Mouse (Mus musculus) testis, adult 2 months (tissue): ENCODE measurements around the gene Gpx7. TPM values are rescaled to one million over a fixed set of nuclear protein-coding genes. Genes with fewer than 3 reads are reported as not detected.
"Not testable (repeated sequence)": the region's sequence is repeated elsewhere in the genome, so short reads cannot be mapped to it uniquely, and the experiment has no call there.

Experiments
- H3K27ac ChIP-seq: fragments of 200-500 bp; 2 replicates; pipeline ENCODE4 v1.5.1; 2012; ENCODE audit warnings: low read depth, low read length; ENCODE audit not compliant: control insufficient read depth, insufficient read depth
- H3K27me3 ChIP-seq: fragments of 200-500 bp; 2 replicates; pipeline ENCODE4 v1.6.1; 2012; ENCODE audit warnings: mild to moderate bottlenecking, low read length, moderate library complexity; ENCODE audit not compliant: control insufficient read depth, insufficient read depth
- H3K36me3 ChIP-seq: fragments of 200-500 bp; 2 replicates; pipeline ENCODE4 v1.6.1; 2012; ENCODE audit warnings: mild to moderate bottlenecking, low read length; ENCODE audit not compliant: control insufficient read depth, insufficient read depth
- H3K4me1 ChIP-seq: fragments of 200-500 bp; 2 replicates; pipeline ENCODE4 v1.6.1; 2012; ENCODE audit warnings: low read length; ENCODE audit not compliant: control insufficient read depth, insufficient read depth
- H3K4me3 ChIP-seq: fragments of 200-500 bp; 2 replicates; pipeline ENCODE4 v1.5.1; 2012; ENCODE audit warnings: low read depth, mild to moderate bottlenecking, low read length, moderate library complexity, mixed read lengths; ENCODE audit not compliant: control insufficient read depth
- CTCF ChIP-seq: fragments of 200-500 bp; IDR thresholded peaks from 2 replicates; pipeline ENCODE4 v1.5.1; 2012; ENCODE audit warnings: low read depth, mild to moderate bottlenecking, inconsistent platforms, low read length, moderate library complexity; ENCODE audit not compliant: control insufficient read depth, insufficient read depth, insufficient replicate concordance
- POLR2A ChIP-seq: fragments of 200-500 bp; IDR thresholded peaks from 2 replicates; pipeline ENCODE4 v1.6.1; 2012; ENCODE audit warnings: low read depth, mild to moderate bottlenecking, inconsistent platforms, low read length, moderate library complexity; ENCODE audit not compliant: control insufficient read depth
- polyA plus RNA-seq: library from polyadenylated mRNA; depleted of rRNA; stranded (reverse); fragments of >200 nt; gene quantifications from 2 replicates; pipeline ENCODE4 v1.2.3, GENCODE M21; 2012; rRNA removed

The Gpx7 gene
- polyA plus RNA-seq, 1 experiment = 1.1 TPM

GRCm38 (mm10) chr4:108360136-108361055, 46.4 kb downstream of the Gpx7 start:
- Histone ChIP-seq H3K27me3 (no peaks in the 10 kb centered on the region), H3K4me1 (peaks cover 13% of the 10 kb centered on the region), H3K36me3 (no peaks in the 10 kb centered on the region), H3K4me3 (peak overlapping the region; percentile 75), H3K27ac (no peak overlapping the region)
- TF ChIP-seq CTCF (no peak), POLR2A (no peak)

DNA sequence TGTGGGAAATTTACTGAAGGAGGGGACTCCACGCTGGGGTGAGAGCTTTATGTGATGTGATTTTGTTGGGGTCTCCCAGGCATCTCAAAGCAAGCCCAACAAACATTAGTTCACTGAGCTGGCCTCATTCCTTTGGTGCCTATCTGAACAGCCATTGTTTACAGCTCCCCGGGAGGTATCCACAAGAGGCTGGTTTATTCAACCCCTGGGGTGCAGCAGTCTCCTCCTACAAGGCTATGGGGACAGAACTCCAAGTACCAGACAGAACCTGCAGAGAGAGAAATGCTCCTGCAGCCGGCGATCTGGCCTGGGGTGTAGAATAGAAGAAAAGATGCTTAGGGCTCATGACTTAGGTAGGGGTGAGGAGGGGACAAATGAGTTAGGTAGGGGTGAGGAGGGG, 48.3 kb downstream of the Gpx7 start:
- Histone ChIP-seq H3K4me3 (no peak overlapping the region), H3K27ac (no peak overlapping the region), H3K36me3 (no peaks in the 10 kb centered on the region), H3K4me1 (peaks cover 11% of the 10 kb centered on the region), H3K27me3 (no peaks in the 10 kb centered on the region)
- no peak for TF ChIP-seq CTCF
- TF ChIP-seq POLR2A = no peak

GRCm38 (mm10) chr4:108357458-108357857, 49.3 kb downstream of the Gpx7 start:
- H3K4me1 ChIP-seq = peaks cover 5% of the 10 kb centered on the region
- H3K27ac ChIP-seq = no peak overlapping the region
- no peak overlapping the region for H3K4me3 ChIP-seq
- no peak for TF ChIP-seq CTCF
- H3K36me3 ChIP-seq = no peaks in the 10 kb centered on the region
- no peaks in the 10 kb centered on the region for H3K27me3 ChIP-seq

- H3K4me3 ChIP-seq, H3K4me1 ChIP-seq, H3K36me3 ChIP-seq, H3K27me3 ChIP-seq, H3K27ac ChIP-seq: not testable (repeated sequence)
Measured at GRCm38 (mm10) chr4:108353591-108353990, 53.2 kb downstream of the Gpx7 start.

- H3K27ac ChIP-seq = no peak overlapping the region
- no peaks in the 10 kb centered on the region; the same call in 1 of the 2 replicates for H3K4me1 ChIP-seq
- TF ChIP-seq POLR2A (no peak), CTCF (no peak)
- no peaks in the 10 kb centered on the region for H3K27me3 ChIP-seq
- H3K4me3 ChIP-seq = no peak overlapping the region
- H3K36me3 ChIP-seq = no peaks in the 10 kb centered on the region
Measured at GRCm38 (mm10) chr4:108350819-108351218, 55.9 kb downstream of the Gpx7 start.

Other genes starting within 250 kb of the Gpx7 start
- gene Echdc2, start 241.5 kb downstream of the Gpx7 start, polyA plus RNA-seq = 4.6 and 6.7 TPM in 2 replicates
- 2.8 and 4.2 TPM in 2 replicates for gene Zyg11a, start 188.9 kb downstream of the Gpx7 start, polyA plus RNA-seq
- gene Zyg11b, start 105.9 kb downstream of the Gpx7 start, polyA plus RNA-seq = 2.0 and 2.5 TPM in 2 replicates
- 3.6 and 3.7 TPM in 2 replicates for gene Coa7, start 78.8 kb downstream of the Gpx7 start, polyA plus RNA-seq
- gene Shisal2a, start 23.6 kb downstream of the Gpx7 start, polyA plus RNA-seq = 0.43 TPM in 1 of 2 replicates, not detected in the other
- gene Tut4, start 52.5 kb upstream of the Gpx7 start, polyA plus RNA-seq = 46.8 and 49.2 TPM in 2 replicates
- 11.7 and 14.1 TPM in 2 replicates for gene Prpf38a, start 172.4 kb upstream of the Gpx7 start, polyA plus RNA-seq
- gene Orc1, start 172.5 kb upstream of the Gpx7 start, polyA plus RNA-seq = 3.4 and 4.1 TPM in 2 replicates
- 33.9 and 37.8 TPM in 2 replicates for gene Cc2d1b, start 213.0 kb upstream of the Gpx7 start, polyA plus RNA-seq